Mouse (Mus musculus) CH12.LX (cell line): ENCODE data around the gene Cd300a.

Experiments
- CTCF ChIP-seq, 2 experiments: IDR thresholded peaks in 1 of 2; conservative IDR thresholded peaks in 1 of 2; 2 replicates each; pipeline ENCODE4 v1.5.1; 2011 to 2012; ENCODE audit warnings: low read depth in 2 of 2, low read length in 2 of 2, improper control_type of control experiment in 1 of 2, inconsistent platforms in 1 of 2, mild to moderate bottlenecking in 1 of 2, moderate library complexity in 1 of 2
- EP300 ChIP-seq: IDR thresholded peaks from 2 replicates; pipeline ENCODE4 v1.6.1; 2011; ENCODE audit warnings: low read length, improper control_type of control experiment
- ETS1 ChIP-seq: conservative IDR thresholded peaks from 2 replicates; pipeline ENCODE4 v1.6.1; 2012; ENCODE audit warnings: low read depth, mild to moderate bottlenecking, inconsistent platforms, low read length, improper control_type of control experiment, moderate library complexity
- GABPA ChIP-seq: IDR thresholded peaks from 2 replicates; pipeline ENCODE4 v1.6.1; 2012; ENCODE audit warnings: low read depth, low read length, improper control_type of control experiment, inconsistent platforms; ENCODE audit not compliant: insufficient replicate concordance
- HCFC1 ChIP-seq: IDR thresholded peaks from 2 replicates; pipeline ENCODE4 v1.6.1; 2012; ENCODE audit warnings: low read depth, mild to moderate bottlenecking, inconsistent platforms, low read length, improper control_type of control experiment
- MAZ ChIP-seq: IDR thresholded peaks from 2 replicates; pipeline ENCODE4 v1.6.1; 2012; ENCODE audit warnings: low read depth, mild to moderate bottlenecking, inconsistent platforms, low read length, improper control_type of control experiment, moderate library complexity
- MEF2A ChIP-seq: IDR thresholded peaks from 2 replicates; pipeline ENCODE4 v1.6.1; 2014; ENCODE audit warnings: low read depth, mild to moderate bottlenecking, inconsistent platforms, low read length, improper control_type of control experiment, borderline replicate concordance
- NELFE ChIP-seq: IDR thresholded peaks from 2 replicates; pipeline ENCODE4 v1.6.1; 2011; ENCODE audit warnings: low read depth, low read length, improper control_type of control experiment
- POLR2A ChIP-seq: IDR thresholded peaks from 2 replicates; pipeline ENCODE4 v1.6.1; 2011; ENCODE audit warnings: low read depth, mild to moderate bottlenecking, improper control_type of control experiment, low read length
- RCOR1 ChIP-seq: conservative IDR thresholded peaks from 2 replicates; pipeline ENCODE4 v1.6.1; 2012; ENCODE audit warnings: low read depth, mild to moderate bottlenecking, inconsistent platforms, low read length, improper control_type of control experiment
- SMC3 ChIP-seq: IDR thresholded peaks from 2 replicates; pipeline ENCODE4 v1.6.1; 2011; ENCODE audit warnings: low read depth, low read length, improper control_type of control experiment
- TBP ChIP-seq: conservative IDR thresholded peaks from 2 replicates; pipeline ENCODE4 v1.6.1; 2011; ENCODE audit warnings: low read depth, low read length, improper control_type of control experiment
- ZMIZ1 ChIP-seq: IDR thresholded peaks from 2 replicates; pipeline ENCODE4 v1.6.1; 2012; ENCODE audit warnings: low read depth, mild to moderate bottlenecking, inconsistent platforms, low read length, improper control_type of control experiment

DNA sequence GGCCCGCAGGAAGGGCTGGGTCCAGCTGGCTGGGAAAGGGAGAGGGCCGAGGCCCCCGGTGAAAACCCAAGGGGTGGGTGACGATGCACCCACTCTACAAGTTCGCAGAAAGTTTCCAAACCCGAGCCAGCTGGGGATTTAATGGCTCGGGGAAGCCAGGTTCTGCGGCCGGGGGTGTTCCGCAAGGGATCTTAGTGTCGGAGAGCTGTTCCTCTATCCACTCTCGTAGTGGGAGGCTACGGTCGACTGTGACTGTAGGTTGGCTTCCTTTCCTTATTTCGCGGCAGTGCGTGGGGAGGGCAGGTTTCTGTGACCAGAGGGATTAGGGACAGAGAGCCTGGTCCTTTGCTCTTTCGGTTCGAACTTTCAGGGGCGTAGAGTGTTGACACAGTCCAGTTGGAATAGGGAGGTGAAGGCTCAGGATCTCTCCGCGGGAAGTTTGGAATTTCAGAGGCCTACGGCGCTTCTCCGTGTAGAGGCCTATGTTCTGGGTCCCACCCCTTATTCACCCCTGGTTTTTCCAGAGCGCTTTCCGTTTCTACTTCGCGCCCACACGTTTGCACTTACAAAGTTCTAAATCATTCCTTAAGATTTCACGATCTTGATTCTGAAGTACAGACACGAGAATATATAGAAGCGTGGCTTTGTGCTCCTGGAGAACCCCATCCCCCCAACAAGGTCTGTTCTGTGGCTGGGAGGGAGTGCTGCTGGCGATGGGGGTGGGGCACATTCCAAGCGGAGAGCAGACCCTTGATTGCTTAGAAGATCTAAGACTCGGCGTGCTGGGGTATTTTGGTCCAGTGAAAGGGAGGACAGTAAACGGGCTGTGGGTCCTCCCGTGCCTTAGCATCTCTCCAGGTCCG is 37.3 kb upstream of the Cd300a start:
- TF ChIP-seq RCOR1 (no peak), MAZ (no peak), POLR2A (no peak), SMC3 (no peak), CTCF (conservative IDR thresholded peaks at IDR 0.05 in 1 of 2, IDR thresholded peaks at IDR 0.05 in 1 of 2; ENCODE audit: low read depth in 2 of 2, low read length in 2 of 2) (no peak), HCFC1 (no peak), ETS1 (no peak), NELFE (no peak), TBP (no peak), EP300 (no peak), MEF2A (no peak), GABPA (no peak), ZMIZ1 (no peak)
